Mouse (Mus musculus) gastrocnemius, adult 2 months (tissue): Measurements from ENCODE around the gene Olfr1537. TPM values are rescaled to one million over a fixed set of nuclear protein-coding genes. Genes with fewer than 3 reads are reported as not detected.

Source experiments
- DNase-seq: peaks from one replicate; pipeline ENCODE4 v3.0.0; 2022
- H3K27ac ChIP-seq: fragments of 200-600 bp; 2 replicates; pipeline ENCODE4 v1.8.1; 2022; ENCODE audit warnings: mild to moderate bottlenecking
- H3K4me3 ChIP-seq: fragments of 200-600 bp; 2 replicates; pipeline ENCODE4 v1.8.1; 2022; ENCODE audit warnings: mild to moderate bottlenecking, moderate library complexity
- CTCF ChIP-seq: fragments of 200-600 bp; IDR thresholded peaks from 2 replicates; pipeline ENCODE4 v1.8.1; 2022; ENCODE audit warnings: antibody characterized with exemption, mild to moderate bottlenecking, moderate library complexity
- intact Hi-C: fragments of 180-260 bp; cut with DNase I; formaldehyde crosslinking; loops from one replicate; pipeline ENCODE4 v1.15.1; 2025
- long read RNA-seq, 2 experiments: library from polyadenylated mRNA; stranded (forward); transcript quantifications; one replicate each; pipeline ENCODE4 v2.0.0; 2021
- total RNA-seq, 2 experiments: library from RNA; stranded (reverse); gene quantifications; 2 replicates each; pipeline ENCODE4 v1.2.3; 2021

Olfr1537 gene
- not detected for total RNA-seq
- long read RNA-seq, experiment 1: 0 reads
- long read RNA-seq, experiment 2: 0 reads

DNA sequence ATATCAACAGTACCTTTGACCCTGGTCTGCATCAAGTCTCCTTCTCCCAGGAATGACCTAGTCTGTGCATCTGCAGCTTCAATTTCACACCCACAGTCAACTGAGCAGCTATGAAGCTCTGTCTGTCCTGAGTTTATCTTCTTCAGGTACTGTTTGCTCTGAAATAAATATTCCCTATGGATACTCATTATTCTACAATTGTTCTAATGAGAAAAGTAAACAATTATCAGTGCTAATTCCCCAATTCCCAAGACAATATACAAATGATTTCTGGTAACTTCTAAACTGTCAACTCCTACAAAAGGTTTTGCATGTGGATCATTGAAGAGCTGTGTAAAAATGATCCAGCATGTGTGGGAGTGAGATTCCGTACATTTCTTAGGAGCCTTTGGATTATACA lies at the start of gene Olfr1537:
Gene Olfr1537, minus strand, starts transcription at position 101 of the 400 bp plus-strand sequence.
- Histone ChIP-seq H3K4me3 (no peak within 1 kb of the TSS), H3K27ac (no peak within 1 kb of the TSS)
- intact Hi-C loops: no loop called here
- no peak for TF ChIP-seq CTCF
- DNase-seq: no peak

DNA sequence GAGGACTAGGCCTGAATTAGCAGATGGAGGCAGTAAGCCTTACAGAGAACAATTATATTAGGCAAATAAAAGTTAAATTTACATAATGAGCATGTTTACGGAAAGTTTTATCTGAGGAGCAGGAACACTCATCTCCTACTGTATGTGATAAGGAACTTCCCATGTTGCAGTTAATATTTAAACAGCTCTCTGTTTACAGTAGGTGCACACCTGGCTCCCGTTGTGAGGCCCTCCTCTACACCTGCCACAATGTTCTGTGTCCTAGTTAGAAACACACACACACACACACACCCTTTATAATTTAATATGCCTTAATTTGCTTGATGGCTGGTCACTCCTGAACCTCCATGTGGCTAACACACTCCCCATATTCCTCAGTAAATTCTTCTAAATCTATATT lies 37.3 kb upstream of the Olfr1537 start:
- no peak overlapping the region for H3K27ac ChIP-seq
- no peak overlapping the region for H3K4me3 ChIP-seq
- no peak for DNase-seq
- intact Hi-C loops: no loop called here
- TF ChIP-seq CTCF: no peak

DNA sequence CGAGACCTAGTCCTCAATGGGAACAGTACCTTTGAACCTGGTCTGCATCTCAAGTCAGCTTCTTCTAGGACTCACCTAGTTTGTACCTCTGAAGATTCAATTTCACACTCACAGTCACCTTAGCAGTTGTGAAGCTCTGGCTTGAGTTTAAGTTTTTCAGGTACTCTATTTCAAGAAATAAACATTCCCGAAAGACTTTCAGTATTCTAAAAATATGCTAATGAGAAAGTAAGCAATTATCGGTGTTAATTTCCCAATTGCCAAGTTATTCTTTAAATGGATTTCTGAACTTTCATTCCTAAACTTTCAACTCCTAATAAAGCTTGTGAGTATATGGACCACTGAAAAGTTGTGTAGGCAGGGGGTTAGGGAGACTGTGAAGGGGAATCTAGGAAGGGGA lies 26.9 kb upstream of the Olfr1537 start, which contains the start of gene Olfr945:
Gene Olfr945, minus strand, starts transcription at position 101 of the 400 bp plus-strand sequence.
- Histone ChIP-seq H3K4me3 (no peak within 1 kb of the TSS), H3K27ac (no peak within 1 kb of the TSS)
- TF ChIP-seq CTCF: no peak
- DNase-seq: no peak
- intact Hi-C loops: no loop called here

DNA sequence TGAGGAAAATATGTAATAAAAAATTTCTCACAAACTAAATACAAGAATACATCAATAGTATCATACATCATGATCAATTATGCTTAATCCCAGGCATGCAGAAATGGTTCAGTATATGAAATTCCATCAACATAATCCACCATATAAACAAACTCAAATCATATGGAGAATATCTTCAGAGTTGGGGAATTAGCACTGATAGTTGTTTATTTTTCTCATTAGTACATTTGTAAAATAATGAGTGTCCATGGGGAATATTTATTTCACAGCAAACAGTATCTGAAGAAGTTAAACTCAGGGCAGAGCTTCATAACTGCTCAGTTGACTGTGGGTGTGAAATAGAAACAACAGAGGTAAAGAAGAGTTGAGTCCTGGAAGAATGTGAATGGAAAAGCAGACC lies 48.2 kb downstream of the Olfr1537 start, which contains the start of gene Olfr944:
Gene Olfr944, plus strand, starts transcription at position 301 of the 400 bp plus-strand sequence.
- no peak within 1 kb of the TSS for H3K27ac ChIP-seq
- no peak for TF ChIP-seq CTCF
- no peak for DNase-seq
- no peak within 1 kb of the TSS for H3K4me3 ChIP-seq
- intact Hi-C loops: no loop called here

Other genes with a start within 250 kb of the Olfr1537 start
- not detected for gene Olfr146, start 226.6 kb downstream of the Olfr1537 start, total RNA-seq
- not detected for gene Olfr937, start 185.0 kb downstream of the Olfr1537 start, total RNA-seq
- gene Olfr938, start 171.1 kb downstream of the Olfr1537 start, total RNA-seq: not detected
- not detected for gene Olfr27, start 121.9 kb downstream of the Olfr1537 start, total RNA-seq
- not detected for gene Olfr943, start 83.7 kb downstream of the Olfr1537 start, total RNA-seq
- gene Olfr944, start 48.1 kb downstream of the Olfr1537 start, total RNA-seq: not detected
- not detected for gene Olfr945, start 26.8 kb upstream of the Olfr1537 start, total RNA-seq
- gene Olfr948, start 76.1 kb upstream of the Olfr1537 start, total RNA-seq: not detected
- not detected for gene Olfr951, start 137.4 kb upstream of the Olfr1537 start, total RNA-seq
- gene Olfr952, start 177.2 kb upstream of the Olfr1537 start, total RNA-seq: not detected
- not detected for gene Olfr954, start 206.7 kb upstream of the Olfr1537 start, total RNA-seq
- not detected for gene Olfr955, start 221.9 kb upstream of the Olfr1537 start, total RNA-seq
- not detected for gene Olfr44, start 244.0 kb upstream of the Olfr1537 start, total RNA-seq